Mouse (Mus musculus) liver, postnatal 0 days (tissue): ENCODE measurements around the gene Anapc7. TPM values are rescaled to one million over a fixed set of nuclear protein-coding genes. Genes with fewer than 3 reads are reported as not detected.

Experiments used
- ATAC-seq: fragments of 200-750 bp; cut with Nextera tagmentation; 2 replicates; pipeline ENCODE4 v1.8.0; 2017; ENCODE audit warnings: mild to moderate bottlenecking, moderate library complexity
- DNase-seq: peaks from one replicate; pipeline ENCODE4 v3.0.0-alpha.2; 2016
- H3K27ac ChIP-seq: fragments of 300-500 bp; sonication (generic); 2 replicates; pipeline ENCODE4 v1.5.1; 2014; ENCODE audit warnings: antibody characterized with exemption, moderate library complexity, mild to moderate bottlenecking, low read depth
- H3K27me3 ChIP-seq: fragments of 300-500 bp; sonication (generic); 2 replicates; pipeline ENCODE4 v1.6.1; 2014; ENCODE audit warnings: low read length, control low read depth, mixed read lengths; ENCODE audit not compliant: insufficient read depth
- H3K36me3 ChIP-seq: fragments of 300-500 bp; sonication (generic); replicated peaks from 2 replicates; pipeline ENCODE4 v1.6.1; 2014; ENCODE audit warnings: mild to moderate bottlenecking, control low read depth, low read length, moderate library complexity, mixed read lengths; ENCODE audit not compliant: insufficient read depth
- H3K4me1 ChIP-seq: fragments of 300-500 bp; sonication (generic); 2 replicates; pipeline ENCODE4 v1.6.1; 2014; ENCODE audit warnings: antibody characterized with exemption, mild to moderate bottlenecking, control low read depth; ENCODE audit not compliant: insufficient read depth
- H3K4me2 ChIP-seq: fragments of 300-500 bp; sonication (generic); 2 replicates; pipeline ENCODE4 v1.6.1; 2014; ENCODE audit warnings: low read depth, mild to moderate bottlenecking, low read length, moderate library complexity, mixed read lengths
- H3K4me3 ChIP-seq: fragments of 300-500 bp; sonication (generic); 2 replicates; pipeline ENCODE4 v1.5.1; 2014; ENCODE audit warnings: low read depth, low read length
- H3K9ac ChIP-seq: fragments of 300-500 bp; sonication (generic); replicated peaks from 2 replicates; pipeline ENCODE4 v1.6.1; 2014; ENCODE audit warnings: mild to moderate bottlenecking, moderate library complexity
- H3K9me3 ChIP-seq: fragments of 300-500 bp; sonication (generic); 2 replicates; pipeline ENCODE4 v1.6.1; 2016; ENCODE audit warnings: mild to moderate bottlenecking, control low read depth, low read length, mixed read lengths
- CTCF ChIP-seq: sonication (generic); IDR thresholded peaks from 2 replicates; pipeline ENCODE4 v1.5.1; 2016; ENCODE audit warnings: antibody characterized with exemption, low read depth
- EP300 ChIP-seq: IDR thresholded peaks from 2 replicates; pipeline ENCODE4 v1.6.1; 2016; ENCODE audit warnings: antibody characterized with exemption, low read depth, mild to moderate bottlenecking
- WGBS: fragments of 180-500 bp; shearing (Covaris S2); extraction: QIAGEN DNeasy Blood & Tissue Kit; methylation state at CpG from one replicate; pipeline ENCODE4 v1.1.7; 2014; ENCODE audit not compliant: insufficient replicate concordance; 5-methylcytosine and 5-hydroxymethylcytosine counted together
- polyA plus RNA-seq: library from polyadenylated mRNA; unstranded; fragments of >200 nt; fragmentation: Nextera tagmentation; extraction: Ambion mirVana; gene quantifications from 2 replicates; pipeline ENCODE4 v1.2.1, GENCODE M21; 2015

Gene Anapc7
- polyA plus RNA-seq, 1 experiment from 2014 or later, result 11.8 TPM

DNA sequence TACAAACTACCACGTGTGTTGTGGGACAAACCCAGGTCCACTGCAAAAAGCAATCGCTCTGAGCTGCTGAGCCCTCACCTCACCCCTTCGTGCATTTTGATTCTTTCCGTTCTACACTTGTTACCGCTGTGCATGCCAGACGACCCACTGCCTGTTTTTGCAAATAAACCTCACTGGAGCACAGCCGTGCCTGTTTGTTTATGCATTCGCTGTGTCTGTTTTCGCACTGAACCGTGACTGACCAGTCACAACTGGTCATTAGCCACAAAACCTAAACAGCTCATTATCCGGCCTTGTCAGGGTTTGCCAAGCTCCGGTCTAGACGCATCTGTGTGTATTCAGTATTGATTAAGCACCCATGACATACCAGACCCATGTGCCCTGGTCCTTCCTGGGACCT lies 19.3 kb upstream of the Anapc7 start:
- H3K9me3 ChIP-seq, result no peaks in the 10 kb centered on the region
- ATAC-seq (no peak), DNase-seq (no peak)
- H3K27ac ChIP-seq, result no peak overlapping the region
- no peak for TF ChIP-seq EP300
- TF ChIP-seq CTCF, result no peak
- no peak overlapping the region for H3K4me2 ChIP-seq
- H3K4me3 ChIP-seq, result no peak overlapping the region
- no peaks in the 10 kb centered on the region for H3K27me3 ChIP-seq
- peaks cover 87% of the 10 kb centered on the region for H3K36me3 ChIP-seq
- H3K4me1 ChIP-seq, result peaks cover 9% of the 10 kb centered on the region
- 84% methylated on average over 13 of the region's 13 CpGs for WGBS
- no peak overlapping the region for H3K9ac ChIP-seq

- no peak overlapping the region for H3K9ac ChIP-seq
- H3K27ac ChIP-seq, result no peak overlapping the region
- no peak overlapping the region for H3K4me3 ChIP-seq
- no peaks in the 10 kb centered on the region for H3K9me3 ChIP-seq
- WGBS, result 84% methylated on average over 5 of the region's 5 CpGs
- no peak overlapping the region for H3K4me2 ChIP-seq
- peaks cover 82% of the 10 kb centered on the region for H3K36me3 ChIP-seq
- H3K4me1 ChIP-seq, result peaks cover 9% of the 10 kb centered on the region
- TF ChIP-seq CTCF (no peak), EP300 (no peak)
- no peaks in the 10 kb centered on the region for H3K27me3 ChIP-seq
- no peak for DNase-seq
- no peak for ATAC-seq
These were observed 18.7 kb upstream of the Anapc7 start for GRCm38 (mm10) chr5:122402772-122403171.

DNA sequence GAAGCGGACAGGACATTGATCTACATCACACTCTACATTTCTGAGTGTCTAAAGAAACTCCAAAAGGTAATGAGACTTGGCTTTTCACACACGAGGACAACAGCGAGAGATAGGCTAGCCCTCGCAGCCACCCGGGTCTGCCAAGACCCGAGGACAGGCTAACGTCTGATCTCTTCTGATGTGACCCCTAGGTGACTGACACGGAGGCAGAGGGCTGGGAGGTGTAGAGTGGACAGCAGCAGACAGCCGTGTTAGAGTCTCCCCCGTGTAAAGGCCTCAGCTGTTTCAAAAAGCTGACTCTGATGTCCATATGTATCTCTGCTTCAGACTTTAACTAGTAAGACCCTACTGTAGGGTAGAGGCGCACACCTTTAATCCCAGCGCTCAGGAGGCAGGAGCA lies 18.1 kb upstream of the Anapc7 start:
- Histone ChIP-seq H3K36me3 (peaks cover 77% of the 10 kb centered on the region), H3K4me1 (peaks cover 9% of the 10 kb centered on the region), H3K4me2 (no peak overlapping the region), H3K9ac (no peak overlapping the region), H3K4me3 (no peak overlapping the region), H3K27ac (no peak overlapping the region), H3K9me3 (no peaks in the 10 kb centered on the region), H3K27me3 (no peaks in the 10 kb centered on the region)
- 90% methylated on average over 12 of the region's 12 CpGs for WGBS
- DNase-seq, result no peak
- TF ChIP-seq CTCF (no peak), EP300 (no peak)
- ATAC-seq, result no peak

- Histone ChIP-seq H3K4me3 (no peak overlapping the region), H3K36me3 (peaks cover 59% of the 10 kb centered on the region), H3K27me3 (no peaks in the 10 kb centered on the region), H3K9me3 (no peaks in the 10 kb centered on the region), H3K4me2 (no peak overlapping the region), H3K9ac (no peak overlapping the region), H3K27ac (no peak overlapping the region), H3K4me1 (peaks cover 1% of the 10 kb centered on the region)
- TF ChIP-seq CTCF, result no peak
- TF ChIP-seq EP300, result no peak
- ATAC-seq, result peak; percentile 60
- 79% methylated on average over 10 of the region's 10 CpGs for WGBS
- no peak for DNase-seq
These were observed 16.0 kb upstream of the Anapc7 start for GRCm38 (mm10) chr5:122405537-122405936.

DNA sequence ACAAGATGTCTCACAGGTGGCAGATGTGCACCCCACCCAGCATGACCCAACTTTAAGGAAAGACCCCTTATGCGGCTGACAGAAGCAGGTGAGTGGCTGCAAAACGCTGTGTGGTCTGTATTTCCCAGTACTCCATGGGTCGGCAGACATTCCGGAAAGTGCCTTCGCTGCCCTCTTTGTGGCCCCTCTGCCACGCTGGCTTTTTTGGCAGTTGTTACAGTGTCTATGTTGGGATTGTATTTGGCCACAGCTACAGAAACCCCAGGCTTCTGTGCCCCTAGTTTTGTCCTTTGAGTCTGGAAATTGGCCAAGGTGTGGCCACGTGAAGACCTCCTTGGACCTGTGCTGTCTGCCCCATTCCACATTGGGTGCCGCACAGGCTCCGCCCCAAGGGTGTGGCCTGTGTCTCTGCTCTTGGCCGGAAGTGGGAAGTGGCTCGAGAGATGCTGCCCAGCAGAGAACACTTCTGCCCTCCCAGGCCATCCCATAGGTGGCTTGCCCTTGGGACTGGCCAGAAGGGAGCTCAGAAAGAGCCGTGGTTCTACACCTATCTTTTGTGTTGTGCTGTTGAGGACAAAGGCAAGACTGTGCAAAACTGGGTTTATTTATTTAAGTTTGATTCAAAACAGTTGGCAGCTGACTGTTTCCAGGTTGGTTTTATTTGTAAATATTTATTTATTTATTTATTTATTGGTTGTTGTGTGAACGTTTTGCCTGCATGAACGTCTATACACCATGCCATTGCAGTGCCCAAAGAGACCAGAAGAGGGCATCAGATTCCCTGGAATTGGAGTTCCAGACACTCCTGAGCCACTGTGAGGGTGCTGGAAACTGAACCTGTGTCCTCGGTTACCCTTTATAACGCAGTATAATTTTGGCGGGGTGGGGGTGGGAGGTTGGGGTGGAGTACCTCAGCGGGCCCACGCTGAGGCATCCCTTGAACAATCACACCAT lies 11.5 kb upstream of the Anapc7 start:
- peaks cover 23% of the 10 kb centered on the region for H3K36me3 ChIP-seq
- DNase-seq, result no peak
- no peak for TF ChIP-seq EP300
- TF ChIP-seq CTCF, result peak; percentile 37
- H3K4me1 ChIP-seq, result no peaks in the 10 kb centered on the region
- 87% methylated on average over 19 of the region's 19 CpGs for WGBS
- no peak overlapping the region for H3K4me2 ChIP-seq
- H3K9me3 ChIP-seq, result no peaks in the 10 kb centered on the region
- H3K9ac ChIP-seq, result no peak overlapping the region
- H3K27me3 ChIP-seq, result no peaks in the 10 kb centered on the region
- no peak overlapping the region for H3K27ac ChIP-seq
- no peak for ATAC-seq
- no peak overlapping the region for H3K4me3 ChIP-seq

DNA sequence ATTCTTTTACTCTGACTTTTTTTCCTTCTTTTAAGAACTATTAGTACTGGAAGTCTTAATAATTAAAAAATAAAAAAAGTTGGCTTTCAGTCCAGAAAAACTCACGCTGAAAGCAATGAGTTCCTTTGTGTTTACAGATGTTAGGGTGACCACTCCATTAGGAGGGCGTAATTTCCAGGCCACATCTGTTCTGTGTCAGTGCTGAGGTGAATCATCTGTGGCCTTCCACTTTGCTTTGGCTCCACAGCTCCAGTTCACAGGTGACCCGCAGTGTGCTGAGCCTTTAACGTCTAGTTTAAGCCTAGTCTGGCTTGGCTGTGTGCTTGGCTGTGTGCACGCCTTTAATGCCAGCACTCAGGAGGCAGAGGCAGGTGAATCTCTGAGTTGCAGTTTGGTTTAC lies 9.6 kb upstream of the Anapc7 start:
- Histone ChIP-seq H3K9me3 (no peaks in the 10 kb centered on the region), H3K27me3 (no peaks in the 10 kb centered on the region), H3K4me2 (no peak overlapping the region), H3K4me1 (no peaks in the 10 kb centered on the region), H3K27ac (no peak overlapping the region), H3K4me3 (no peak overlapping the region), H3K9ac (no peak overlapping the region), H3K36me3 (peaks cover 6% of the 10 kb centered on the region)
- ATAC-seq (no peak), DNase-seq (no peak)
- 73% methylated on average over 5 of the region's 5 CpGs for WGBS
- TF ChIP-seq CTCF, result no peak
- no peak for TF ChIP-seq EP300
